Mouse (Mus musculus) stomach, postnatal 0 days (tissue): ENCODE results near the gene Gprc5c.

Experiments
- CTCF ChIP-seq: IDR thresholded peaks from 2 replicates; pipeline ENCODE4 v1.5.1; 2016; ENCODE audit warnings: antibody characterized with exemption, low read depth, mild to moderate bottlenecking, moderate library complexity
- EP300 ChIP-seq: optimal IDR thresholded peaks from 2 replicates; pipeline ENCODE3; 2016; ENCODE audit warnings: antibody characterized with exemption

DNA sequence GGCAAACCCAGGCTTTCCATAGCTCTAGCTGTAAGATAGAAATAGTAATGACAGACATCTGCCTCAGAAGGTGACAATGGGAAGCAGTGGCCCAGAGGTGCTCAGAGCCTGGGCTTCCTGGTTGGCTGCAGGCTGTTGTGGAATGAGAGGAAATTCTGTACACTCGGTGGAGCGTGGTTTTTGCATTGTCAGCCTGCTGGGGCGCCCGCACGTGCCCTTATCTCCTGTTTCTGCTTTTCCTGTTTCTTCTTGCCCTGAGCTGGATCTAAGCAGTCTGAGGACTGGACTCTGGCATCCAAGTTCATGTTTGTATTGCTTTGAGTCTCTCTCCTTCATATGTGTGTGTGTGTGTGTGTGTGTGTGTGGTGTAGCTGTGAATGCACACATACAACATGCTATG, 24.3 kb upstream of the Gprc5c start:
- TF ChIP-seq CTCF (no peak), EP300 (no peak)
